Mouse (Mus musculus) hindbrain, embryonic 12.5 days (tissue): ENCODE measurements at regions not wholly inside any gene's neighbourhood (a gene's known extent, or its start where the extent isn't known, plus 50 kb on each side); places are given as distances from the start of the nearest gene placed in this dataset.

Experiments
- ATAC-seq: fragments of 200-750 bp; cut with Nextera tagmentation; 2 replicates; pipeline ENCODE4 v1.8.0; 2017; ENCODE audit warnings: moderate TSS enrichment; ENCODE audit not compliant: low FRiP score
- H3K27ac ChIP-seq: fragments of 300-500 bp; sonication (generic); 2 replicates; pipeline ENCODE4 v1.5.1; 2016; ENCODE audit warnings: mild to moderate bottlenecking
- H3K27me3 ChIP-seq: fragments of 300-500 bp; sonication (generic); 2 replicates; pipeline ENCODE4 v1.6.1; 2016; ENCODE audit warnings: mild to moderate bottlenecking
- H3K36me3 ChIP-seq: fragments of 300-500 bp; sonication (generic); 2 replicates; pipeline ENCODE4 v1.6.1; 2016; ENCODE audit warnings: mild to moderate bottlenecking
- H3K4me1 ChIP-seq: fragments of 300-500 bp; sonication (generic); 2 replicates; pipeline ENCODE4 v1.6.1; 2016
- H3K4me2 ChIP-seq: fragments of 300-500 bp; sonication (generic); replicated peaks from 2 replicates; pipeline ENCODE4 v1.6.1; 2016; ENCODE audit warnings: mild to moderate bottlenecking
- H3K4me3 ChIP-seq: fragments of 300-500 bp; sonication (generic); 2 replicates; pipeline ENCODE4 v1.5.1; 2016; ENCODE audit warnings: mild to moderate bottlenecking
- H3K9ac ChIP-seq: fragments of 300-500 bp; sonication (generic); 2 replicates; pipeline ENCODE4 v1.6.1; 2016; ENCODE audit warnings: mild to moderate bottlenecking, moderate library complexity
- H3K9me3 ChIP-seq: fragments of 300-500 bp; sonication (generic); replicated peaks from 2 replicates; pipeline ENCODE4 v1.6.1; 2016; ENCODE audit warnings: mild to moderate bottlenecking
- WGBS: fragments of 180-500 bp; shearing (Covaris S2); methylation state at CpG from one replicate; pipeline ENCODE4 v1.1.7; 2016; 5-methylcytosine and 5-hydroxymethylcytosine counted together

- H3K9ac ChIP-seq = no peak overlapping the region
- H3K27me3 ChIP-seq = peaks cover 5% of the 10 kb centered on the region; the same call in 1 of the 2 replicates
- H3K4me2 ChIP-seq = no peak overlapping the region
- WGBS = 14% methylated on average over 6 of the region's 6 CpGs
- no peaks in the 10 kb centered on the region for H3K36me3 ChIP-seq
- H3K27ac ChIP-seq = no peak overlapping the region
- ATAC-seq = no peak
- no peaks in the 10 kb centered on the region for H3K9me3 ChIP-seq
- peaks cover 24% of the 10 kb centered on the region for H3K4me1 ChIP-seq
- no peak overlapping the region for H3K4me3 ChIP-seq
Observed at GRCm38 (mm10) chr11:82518691-82519090, 130.0 kb downstream of the Tmem132e start.

- Histone ChIP-seq H3K4me3 (no peak overlapping the region), H3K27ac (no peak overlapping the region), H3K36me3 (no peaks in the 10 kb centered on the region), H3K4me2 (no peak overlapping the region), H3K27me3 (no peaks in the 10 kb centered on the region; the same call in 1 of the 2 replicates), H3K9me3 (no peaks in the 10 kb centered on the region), H3K4me1 (peaks cover 9% of the 10 kb centered on the region), H3K9ac (no peak overlapping the region)
- WGBS = 88% methylated on average over 4 of the region's 4 CpGs
- ATAC-seq = no peak
Observed at GRCm38 (mm10) chr11:82514526-82515144, 125.9 kb downstream of the Tmem132e start.

GRCm38 (mm10) chr11:82508564-82508963 is 119.9 kb downstream of the Tmem132e start:
- Histone ChIP-seq H3K9ac (no peak overlapping the region), H3K27ac (no peak overlapping the region)

More at GRCm38 (mm10) chr11:82508564-82508963, 119.9 kb downstream of the Tmem132e start:
- no peaks in the 10 kb centered on the region for H3K36me3 ChIP-seq
- H3K27me3 ChIP-seq = no peaks in the 10 kb centered on the region
- no peak overlapping the region for H3K4me3 ChIP-seq
- H3K4me1 ChIP-seq = peaks cover 5% of the 10 kb centered on the region
- ATAC-seq = no peak
- H3K9me3 ChIP-seq = no peaks in the 10 kb centered on the region
- peak overlapping the region; percentile 24 for H3K4me2 ChIP-seq
- 17% methylated on average over 13 of the region's 13 CpGs for WGBS
